Mouse (Mus musculus) telencephalon, adult 2 months (tissue): Measurements from ENCODE around the gene Olfr1176.

Source experiments
- DNase-seq: peaks from one replicate; pipeline ENCODE4 v3.0.0-alpha.2; 2011; ENCODE audit warnings: low read depth, low spot score

The Olfr1176 gene

DNA sequence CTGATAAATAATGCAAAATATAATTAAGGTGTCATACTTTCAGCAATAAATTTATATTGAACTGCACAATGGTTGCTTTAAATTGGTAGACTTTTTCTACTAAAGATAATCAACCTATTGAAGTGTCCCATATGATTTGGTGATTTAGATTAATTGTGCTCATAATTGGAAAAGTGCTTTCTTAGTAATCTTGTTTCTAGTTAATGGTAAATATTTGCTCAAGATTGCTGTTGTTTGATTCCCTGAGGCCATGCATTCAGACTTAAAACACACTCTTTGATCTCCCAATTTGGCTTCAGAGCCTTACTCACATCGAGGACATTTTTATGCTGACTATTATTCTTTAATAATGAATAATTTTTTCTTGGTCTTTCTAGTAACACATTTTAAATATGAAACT lies at the start of gene Olfr1176:
TSS of gene Olfr1176 (plus strand) at position 301 of the 400 bp plus-strand sequence.
- DNase-seq = no peak

DNA sequence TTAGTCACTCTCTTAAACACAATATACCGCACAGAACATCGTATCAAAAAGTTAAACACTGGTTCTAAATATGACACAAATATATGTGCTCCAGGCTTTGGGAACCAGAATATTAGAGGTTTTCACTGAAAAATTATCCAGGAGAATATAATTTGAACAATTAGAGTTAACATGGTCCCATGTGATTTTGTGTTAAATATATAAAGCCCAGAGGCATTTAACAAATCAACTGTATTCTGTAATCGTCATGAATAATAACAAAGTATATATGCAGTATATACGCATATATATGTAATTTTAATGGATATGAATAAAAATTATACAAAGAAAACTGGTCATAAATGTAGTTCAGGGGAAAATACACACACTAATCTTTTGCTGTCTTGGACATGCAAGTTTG lies 21.5 kb upstream of the Olfr1176 start, which contains the start of gene Olfr1174-ps:
TSS of gene Olfr1174-ps (minus strand) at position 101 of the 400 bp plus-strand sequence.
- DNase-seq = no peak

DNA sequence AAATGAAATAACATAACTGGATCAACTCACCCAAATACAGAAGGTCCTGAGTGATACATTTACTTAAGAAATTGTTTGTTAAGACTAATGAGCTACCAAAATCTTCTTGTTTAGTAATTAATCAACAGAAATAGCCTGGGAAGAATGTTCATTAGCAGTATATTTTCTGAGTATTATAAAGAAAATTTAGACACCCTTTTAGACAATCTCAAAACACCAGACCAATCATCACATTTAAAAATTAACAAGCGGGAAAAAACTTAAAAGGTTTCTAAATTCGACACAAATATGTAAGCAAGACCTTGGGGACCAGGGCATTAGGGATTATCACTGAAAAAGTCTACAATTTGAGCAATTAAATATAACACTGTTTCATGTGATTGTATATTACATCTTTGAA lies 9.4 kb upstream of the Olfr1176 start, which contains the start of gene Olfr1175-ps:
TSS of gene Olfr1175-ps (minus strand) at position 101 of the 400 bp plus-strand sequence.
- DNase-seq = no peak

DNA sequence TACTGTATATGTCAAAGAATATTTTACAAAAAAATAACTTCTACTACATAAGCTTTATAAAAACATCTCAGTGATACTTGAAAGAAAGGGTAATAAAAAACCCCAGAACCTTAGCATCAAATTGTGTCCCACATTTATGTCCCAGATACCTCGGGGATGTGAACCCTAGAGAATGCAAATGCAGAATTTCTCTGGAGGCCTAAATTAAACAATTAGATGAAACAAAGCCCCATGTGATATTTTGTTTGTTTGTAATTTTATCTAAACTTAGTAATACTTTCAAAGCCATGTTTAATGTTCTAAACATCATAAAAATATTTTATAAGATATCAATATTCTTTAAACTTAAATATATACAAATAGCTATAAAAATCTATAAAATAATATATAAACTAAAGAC lies 9.9 kb downstream of the Olfr1176 start, which contains the start of gene Olfr1177-ps:
TSS of gene Olfr1177-ps (minus strand) at position 101 of the 400 bp plus-strand sequence.
- DNase-seq = no peak

DNA sequence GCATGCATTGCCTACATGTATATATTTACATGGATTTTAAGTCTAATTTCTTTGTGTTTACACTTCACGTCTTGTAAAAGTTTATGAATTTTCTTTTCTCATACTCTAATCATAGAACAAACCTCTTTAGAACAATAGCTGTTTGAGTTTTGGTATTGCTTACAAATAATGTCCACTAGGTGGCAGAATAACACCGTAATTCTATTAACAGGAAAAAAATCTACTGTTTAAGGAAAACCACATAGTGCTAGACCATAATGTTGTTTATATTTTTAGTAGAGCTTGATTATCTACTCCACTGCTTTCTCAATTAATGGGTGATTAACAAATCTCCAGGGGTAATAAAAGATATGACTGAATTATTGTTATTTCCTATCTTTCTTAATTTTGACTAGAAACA lies 19.8 kb downstream of the Olfr1176 start:
- DNase-seq = no peak

DNA sequence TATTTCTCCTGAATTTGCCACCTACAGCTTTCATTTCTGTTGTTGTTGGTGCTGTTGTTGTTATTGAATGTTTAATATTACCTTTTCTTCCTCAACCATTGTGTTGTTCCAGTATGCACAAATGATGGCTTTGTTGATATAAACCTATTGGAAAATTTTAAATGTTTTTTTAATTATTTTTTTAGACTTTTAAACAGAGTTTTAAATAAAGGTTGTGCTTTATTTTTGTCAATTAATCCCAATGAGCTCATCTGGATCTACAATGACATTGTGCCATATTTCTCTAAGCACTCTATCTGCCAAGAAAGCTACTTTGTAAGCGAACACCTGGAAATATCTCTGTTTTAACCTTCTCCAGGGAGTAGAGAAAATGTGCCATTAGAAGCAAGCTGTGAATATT lies 50.2 kb downstream of the Olfr1176 start, which contains the start of gene Olfr1178:
TSS of gene Olfr1178 (plus strand) at position 301 of the 400 bp plus-strand sequence.
- no peak for DNase-seq
